Mouse (Mus musculus): ENCODE results near the gene 1110032A03Rik. TPM values are rescaled to one million over a fixed set of nuclear protein-coding genes. Genes with fewer than 3 reads are reported as not detected.

1110032A03Rik gene
- polyA plus RNA-seq, 1 experiment, result 4.8 TPM

DNA sequence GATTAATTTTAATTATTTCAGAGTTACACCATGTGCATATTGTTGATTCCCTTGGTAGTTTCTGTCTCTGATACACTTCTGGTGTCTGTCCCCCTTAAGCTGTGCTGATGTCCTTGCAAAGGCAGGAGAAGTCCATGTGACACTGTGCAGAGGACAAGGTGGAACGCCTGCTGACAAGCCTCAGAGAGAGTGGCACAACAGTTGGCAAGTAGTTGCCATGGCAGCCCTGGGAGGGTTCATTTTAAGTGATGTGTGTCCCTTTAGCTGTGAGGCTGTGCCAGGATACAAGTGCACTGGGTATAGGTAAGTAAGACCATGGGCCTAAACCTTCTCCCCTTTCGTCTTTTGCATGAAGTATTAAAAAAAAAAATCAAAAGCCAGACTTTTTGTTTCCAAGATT lies 5.3 kb downstream of the 1110032A03Rik start:
- Histone ChIP-seq H3K4me3 (ENCODE audit: insufficient read depth, poor library complexity, severe bottlenecking) (no peak overlapping the region), H3K79me2 (ENCODE audit: control insufficient read depth, insufficient read depth) (no peaks in the 10 kb centered on the region), H3K36me3 (ENCODE audit: control insufficient read depth, insufficient read depth) (no peaks in the 10 kb centered on the region), H3K79me3 (ENCODE audit: low read depth) (no peaks in the 10 kb centered on the region), H3K27me3 (ENCODE audit: control insufficient read depth, insufficient read depth, insufficient read length) (no peaks in the 10 kb centered on the region), H3ac (ENCODE audit: control insufficient read depth, insufficient read length, low read depth) (no peak overlapping the region)
- TF ChIP-seq MAX (IDR thresholded peaks at IDR 0.05), result no peak
- TF ChIP-seq USF1 (IDR thresholded peaks at IDR 0.05; ENCODE audit: low read depth), result no peak
- TF ChIP-seq CEBPB (IDR thresholded peaks at IDR 0.05; ENCODE audit: low read depth), result no peak

DNA sequence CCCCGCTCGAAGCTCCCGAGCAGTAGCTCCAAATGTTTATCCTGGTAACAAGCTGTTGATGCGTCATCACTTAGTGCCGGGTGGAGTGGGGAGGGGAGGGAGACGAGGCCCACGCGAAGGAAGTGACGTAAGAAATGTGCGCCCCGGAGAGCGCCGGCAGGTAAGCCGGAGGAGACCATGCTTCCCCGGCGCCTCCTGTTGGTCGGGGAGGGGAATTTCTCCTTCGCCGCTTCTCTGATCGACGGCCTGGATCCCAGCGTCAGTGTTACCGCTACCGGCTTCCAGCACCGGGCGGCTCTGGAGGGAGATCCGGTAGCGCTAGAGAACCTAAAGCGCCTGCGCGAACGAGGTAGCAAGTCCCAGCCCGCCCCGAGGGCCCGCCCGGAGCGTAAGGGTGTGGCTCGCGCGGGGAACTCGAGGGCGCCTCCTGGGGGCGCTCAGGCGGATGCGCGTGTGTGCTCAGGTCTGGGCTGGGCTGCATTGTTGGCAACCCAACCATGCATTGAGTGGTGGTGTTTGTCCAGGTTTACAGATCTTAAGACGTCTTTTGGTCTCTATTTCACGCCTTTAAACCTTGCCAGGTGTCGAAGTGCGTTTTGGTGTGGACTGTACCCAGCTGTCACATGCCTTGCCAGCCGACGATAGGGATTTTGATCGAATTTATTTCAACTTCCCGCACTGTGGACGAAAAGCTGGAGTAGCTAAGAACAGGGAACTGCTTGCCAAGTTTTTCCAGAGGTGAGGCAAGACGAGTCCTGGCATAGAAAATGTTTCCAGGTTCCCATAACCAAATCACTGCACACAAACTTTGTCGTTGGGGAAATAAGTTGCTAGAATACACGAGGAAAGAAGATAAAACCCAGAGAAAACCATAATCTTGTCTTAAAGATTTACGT lies 7.0 kb downstream of the 1110032A03Rik start, which contains the start of gene Fdxacb1:
Gene Fdxacb1, plus strand, starts transcription at position 130 of the 896 bp plus-strand sequence.
- H3K79me2 ChIP-seq (ENCODE audit: control insufficient read depth, insufficient read depth), result no peaks in the 10 kb centered on the region
- H3K27me3 ChIP-seq (ENCODE audit: control insufficient read depth, insufficient read depth, insufficient read length), result no peaks in the 10 kb centered on the region
- no peaks in the 10 kb centered on the region for H3K79me3 ChIP-seq (ENCODE audit: low read depth)
- peak within 1 kb of the TSS; percentile 49 for H3K4me3 ChIP-seq (ENCODE audit: insufficient read depth, poor library complexity, severe bottlenecking)
- H3K36me3 ChIP-seq (ENCODE audit: control insufficient read depth, insufficient read depth), result no peaks in the 10 kb centered on the region
- TF ChIP-seq MAX (IDR thresholded peaks at IDR 0.05) (no peak), CTCF (IDR thresholded peaks at IDR 0.05; ENCODE audit: control insufficient read depth, insufficient read depth, insufficient read length) (peak; percentile 82)
- H3ac ChIP-seq (ENCODE audit: control insufficient read depth, insufficient read length, low read depth), result peak within 1 kb of the TSS; percentile 74

DNA sequence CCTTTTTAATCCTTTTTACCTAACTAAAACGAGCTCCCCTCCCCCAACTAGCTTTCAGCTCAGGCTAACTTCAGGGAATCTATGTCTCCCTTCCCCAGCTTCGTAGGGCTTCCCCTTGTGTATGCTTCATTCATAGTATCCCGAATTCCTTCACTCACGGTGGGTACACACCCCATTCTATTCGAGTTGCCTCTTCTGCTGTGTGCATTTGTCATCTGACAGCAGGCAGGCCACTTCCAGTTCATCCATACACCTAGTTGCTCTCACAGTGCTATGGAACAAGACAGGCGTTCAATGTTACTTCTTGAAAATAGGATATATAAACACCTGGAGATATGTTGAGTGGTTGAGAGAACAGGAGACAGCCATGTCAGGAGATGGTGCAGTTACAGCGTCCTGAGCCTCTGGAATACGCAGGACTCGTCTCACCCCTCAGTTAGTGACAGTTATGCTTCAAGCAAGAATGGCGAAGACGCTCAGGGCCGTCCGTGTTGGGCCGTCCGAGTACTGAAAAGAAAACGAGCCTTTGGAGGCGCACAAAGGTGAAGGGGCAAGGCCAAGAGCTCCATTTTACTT lies 7.7 kb downstream of the 1110032A03Rik start:
- Histone ChIP-seq H3K36me3 (ENCODE audit: control insufficient read depth, insufficient read depth) (no peaks in the 10 kb centered on the region), H3K27me3 (ENCODE audit: control insufficient read depth, insufficient read depth, insufficient read length) (no peaks in the 10 kb centered on the region), H3K79me2 (ENCODE audit: control insufficient read depth, insufficient read depth) (no peaks in the 10 kb centered on the region), H3ac (ENCODE audit: control insufficient read depth, insufficient read length, low read depth) (peak overlapping the region; percentile 74), H3K79me3 (ENCODE audit: low read depth) (no peaks in the 10 kb centered on the region), H3K4me3 (ENCODE audit: insufficient read depth, poor library complexity, severe bottlenecking) (peak overlapping the region; percentile 49)
- TF ChIP-seq MYOG (IDR thresholded peaks at IDR 0.05; ENCODE audit: control insufficient read depth, extremely low read depth, insufficient read length) (no peak), CEBPB (IDR thresholded peaks at IDR 0.05; ENCODE audit: low read depth) (no peak), FOSL1 (IDR thresholded peaks at IDR 0.05; ENCODE audit: insufficient read depth, low read length, poor library complexity, severe bottlenecking) (no peak), USF1 (IDR thresholded peaks at IDR 0.05; ENCODE audit: low read depth) (no peak), CTCF (IDR thresholded peaks at IDR 0.05; ENCODE audit: control insufficient read depth, insufficient read depth, insufficient read length) (no peak), MYOD1 (IDR thresholded peaks at IDR 0.05; ENCODE audit: control insufficient read depth, insufficient read length, low read depth) (no peak)

DNA sequence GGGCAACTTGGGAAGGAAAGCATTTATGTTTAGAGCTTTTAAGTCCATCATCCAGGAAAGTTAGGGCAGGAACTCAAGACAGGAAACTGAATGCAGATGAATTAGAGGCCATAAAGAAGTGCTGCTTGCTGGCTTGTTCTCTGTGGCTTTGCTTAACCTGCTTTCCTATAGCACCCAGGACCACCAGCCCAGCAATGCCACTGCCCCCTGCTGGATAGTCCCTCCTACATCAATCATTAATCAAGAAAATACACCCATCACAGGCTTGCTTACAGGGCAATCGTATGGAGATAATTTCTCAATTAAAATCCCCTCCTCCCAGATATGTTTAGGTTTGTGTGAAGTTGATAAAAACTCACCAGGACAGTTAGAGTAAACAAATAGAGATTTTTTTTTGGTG lies 12.0 kb downstream of the 1110032A03Rik start:
- H3ac ChIP-seq (ENCODE audit: control insufficient read depth, insufficient read length, low read depth), result no peak overlapping the region
- TF ChIP-seq CTCF (IDR thresholded peaks at IDR 0.05; ENCODE audit: control insufficient read depth, insufficient read depth, insufficient read length) (no peak), FOSL1 (IDR thresholded peaks at IDR 0.05; ENCODE audit: insufficient read depth, low read length, poor library complexity, severe bottlenecking) (no peak)
- no peak overlapping the region for H3K4me3 ChIP-seq (ENCODE audit: insufficient read depth, poor library complexity, severe bottlenecking)
- no peaks in the 10 kb centered on the region for H3K27me3 ChIP-seq (ENCODE audit: control insufficient read depth, insufficient read depth, insufficient read length)
- no peaks in the 10 kb centered on the region for H3K79me3 ChIP-seq (ENCODE audit: low read depth)
- no peaks in the 10 kb centered on the region for H3K79me2 ChIP-seq (ENCODE audit: control insufficient read depth, insufficient read depth)
- no peaks in the 10 kb centered on the region for H3K36me3 ChIP-seq (ENCODE audit: control insufficient read depth, insufficient read depth)

DNA sequence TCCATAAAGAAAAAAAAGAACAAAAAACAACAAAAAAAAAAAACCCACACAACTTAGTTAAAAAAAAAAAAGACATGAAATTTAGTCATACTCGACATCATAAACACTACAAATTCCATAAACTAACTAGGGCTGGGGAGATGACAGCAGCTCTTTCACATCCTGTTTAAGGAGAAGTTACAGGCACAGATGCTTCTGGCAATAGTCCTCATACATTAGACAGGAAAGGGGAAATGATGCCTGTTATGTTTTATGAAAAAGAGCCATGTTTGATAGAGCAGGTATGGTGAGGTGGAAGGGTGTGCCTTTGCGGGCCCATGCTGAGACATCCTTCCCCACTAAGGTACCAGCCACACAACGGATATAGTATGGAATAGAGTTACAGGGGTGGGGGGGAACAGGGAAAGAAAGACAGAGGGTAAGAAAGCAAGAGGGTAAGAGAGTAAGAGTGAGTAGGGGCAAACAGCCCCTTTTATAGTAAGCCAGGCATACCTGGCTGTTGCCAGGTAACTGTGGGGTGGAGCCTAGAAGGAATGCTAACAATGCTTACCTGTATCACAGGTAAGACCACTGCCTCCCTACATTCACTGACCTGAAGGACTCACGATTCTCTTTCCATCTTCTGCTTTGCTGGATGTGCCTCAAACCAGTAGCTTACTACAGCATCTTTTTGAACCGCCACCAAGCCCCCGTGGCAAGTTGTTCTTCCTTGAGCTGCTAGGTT lies 13.6 kb downstream of the 1110032A03Rik start:
- Histone ChIP-seq H3K79me3 (ENCODE audit: low read depth) (no peaks in the 10 kb centered on the region), H3K27me3 (ENCODE audit: control insufficient read depth, insufficient read depth, insufficient read length) (no peaks in the 10 kb centered on the region), H3K4me3 (ENCODE audit: insufficient read depth, poor library complexity, severe bottlenecking) (no peak overlapping the region), H3K36me3 (ENCODE audit: control insufficient read depth, insufficient read depth) (no peaks in the 10 kb centered on the region), H3K79me2 (ENCODE audit: control insufficient read depth, insufficient read depth) (no peaks in the 10 kb centered on the region), H3ac (ENCODE audit: control insufficient read depth, insufficient read length, low read depth) (no peak overlapping the region)
- TF ChIP-seq FOSL1 (IDR thresholded peaks at IDR 0.05; ENCODE audit: insufficient read depth, low read length, poor library complexity, severe bottlenecking), result no peak

DNA sequence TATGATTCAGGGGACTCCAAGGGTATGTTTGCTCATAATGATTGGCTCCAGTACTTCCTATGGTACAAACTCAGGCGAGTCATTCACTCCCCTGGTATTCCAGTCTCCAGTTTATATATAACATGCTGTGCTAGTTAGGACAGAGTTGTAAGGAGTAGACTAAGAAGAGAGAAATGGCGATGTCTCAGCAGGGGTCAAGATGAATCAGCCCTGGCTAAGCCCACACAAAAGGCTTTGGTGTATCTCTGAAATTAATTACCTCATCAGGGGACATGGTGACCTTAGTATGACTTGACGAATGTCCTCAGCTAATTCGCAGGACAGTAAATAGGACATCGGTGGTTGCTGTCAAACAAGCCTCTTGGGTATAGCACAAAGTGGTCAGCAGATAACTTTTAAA lies 18.6 kb downstream of the 1110032A03Rik start:
- Histone ChIP-seq H3K79me2 (ENCODE audit: control insufficient read depth, insufficient read depth) (no peaks in the 10 kb centered on the region), H3ac (ENCODE audit: control insufficient read depth, insufficient read length, low read depth) (no peak overlapping the region), H3K4me3 (ENCODE audit: insufficient read depth, poor library complexity, severe bottlenecking) (no peak overlapping the region), H3K79me3 (ENCODE audit: low read depth) (no peaks in the 10 kb centered on the region), H3K27me3 (ENCODE audit: control insufficient read depth, insufficient read depth, insufficient read length) (no peaks in the 10 kb centered on the region), H3K36me3 (ENCODE audit: control insufficient read depth, insufficient read depth) (no peaks in the 10 kb centered on the region)
- no peak for TF ChIP-seq CTCF (IDR thresholded peaks at IDR 0.05; ENCODE audit: control insufficient read depth, insufficient read depth, insufficient read length)
- no peak for TF ChIP-seq MYOG (IDR thresholded peaks at IDR 0.05; ENCODE audit: control insufficient read depth, extremely low read depth, insufficient read length)
- TF ChIP-seq MYOD1 (IDR thresholded peaks at IDR 0.05; ENCODE audit: control insufficient read depth, insufficient read length, low read depth), result no peak
- TF ChIP-seq USF1 (IDR thresholded peaks at IDR 0.05; ENCODE audit: low read depth), result no peak
- TF ChIP-seq FOSL1 (IDR thresholded peaks at IDR 0.05; ENCODE audit: insufficient read depth, low read length, poor library complexity, severe bottlenecking), result no peak
- TF ChIP-seq MAX (IDR thresholded peaks at IDR 0.05), result no peak
- TF ChIP-seq CEBPB (IDR thresholded peaks at IDR 0.05; ENCODE audit: low read depth), result no peak
